Mouse (Mus musculus) liver, embryonic 14.5 days (tissue): ENCODE measurements around the gene Nhsl2. TPM values are rescaled to one million over a fixed set of nuclear protein-coding genes. Genes with fewer than 3 reads are reported as not detected.

Experiments
- ATAC-seq: fragments of 200-750 bp; cut with Nextera tagmentation; 2 replicates; pipeline ENCODE4 v1.8.0; 2017; ENCODE audit warnings: moderate number of reproducible peaks, mild to moderate bottlenecking, moderate library complexity; ENCODE audit not compliant: insufficient read depth
- DNase-seq, 3 experiments: peaks; one replicate each; pipeline ENCODE4 v3.0.0-alpha.2; 2012 to 2013; ENCODE audit warnings: low read depth in 3 of 3, low spot score in 3 of 3
- H3K27ac ChIP-seq: fragments of 300-500 bp; sonication (generic); 2 replicates; pipeline ENCODE4 v1.5.1; 2014; ENCODE audit warnings: moderate library complexity, mild to moderate bottlenecking, control low read depth, inconsistent platforms
- H3K27me3 ChIP-seq: fragments of 300-500 bp; sonication (generic); 2 replicates; pipeline ENCODE4 v1.6.1; 2014; ENCODE audit warnings: mild to moderate bottlenecking, low read length, moderate library complexity; ENCODE audit not compliant: control insufficient read depth, insufficient read depth
- H3K36me3 ChIP-seq: fragments of 300-500 bp; sonication (generic); replicated peaks from 2 replicates; pipeline ENCODE4 v1.6.1; 2014; ENCODE audit warnings: low read depth; ENCODE audit not compliant: control insufficient read depth, insufficient read depth
- H3K4me1 ChIP-seq, 2 experiments: fragments of 200-500 bp in 1 of 2; fragments of 300-500 bp in 1 of 2; sonication (generic) in 1 of 2; replicated peaks; 2 replicates each; pipeline ENCODE4 v1.6.1; 2012 to 2014; ENCODE audit warnings: antibody characterized with exemption in 1 of 2, inconsistent platforms in 1 of 2, low read length in 1 of 2; ENCODE audit not compliant: control insufficient read depth in 2 of 2, insufficient read depth in 2 of 2
- H3K4me2 ChIP-seq: fragments of 300-500 bp; sonication (generic); 2 replicates; pipeline ENCODE4 v1.6.1; 2014; ENCODE audit warnings: low read depth, mild to moderate bottlenecking, control low read depth, moderate library complexity
- H3K4me3 ChIP-seq, 2 experiments: fragments of 200-500 bp in 1 of 2; fragments of 300-500 bp in 1 of 2; sonication (generic) in 1 of 2; 2 replicates each; pipeline ENCODE4 v1.5.1; 2012 to 2014; ENCODE audit warnings: low read depth in 2 of 2, low read length in 2 of 2, mild to moderate bottlenecking in 2 of 2, control low read depth in 1 of 2, inconsistent platforms in 1 of 2, moderate library complexity in 1 of 2; ENCODE audit not compliant: insufficient read depth in 1 of 2
- H3K9ac ChIP-seq: fragments of 300-500 bp; sonication (generic); replicated peaks from 2 replicates; pipeline ENCODE4 v1.6.1; 2014; ENCODE audit warnings: mild to moderate bottlenecking, control low read depth, moderate library complexity
- H3K9me3 ChIP-seq: fragments of 300-500 bp; sonication (generic); 2 replicates; pipeline ENCODE4 v1.6.1; 2016; ENCODE audit warnings: low read length, mixed read lengths; ENCODE audit not compliant: control insufficient read depth
- CTCF ChIP-seq: IDR thresholded peaks from 2 replicates; pipeline ENCODE4 v1.5.1; 2016; ENCODE audit warnings: antibody characterized with exemption, low read depth, control low read depth
- EP300 ChIP-seq: IDR thresholded peaks from 2 replicates; pipeline ENCODE4 v1.6.1; 2016; ENCODE audit warnings: antibody characterized with exemption, low read depth
- WGBS: fragments of 180-500 bp; shearing (Covaris S2); extraction: QIAGEN DNeasy Blood & Tissue Kit; methylation state at CpG from one replicate; pipeline ENCODE4 v1.1.7; 2014; ENCODE audit not compliant: insufficient replicate concordance; 5-methylcytosine and 5-hydroxymethylcytosine counted together
- polyA plus RNA-seq, 2 experiments: library from polyadenylated mRNA; depleted of rRNA in 1 of 2; stranded (reverse) in 1 of 2; unstranded in 1 of 2; fragments of >200 nt; fragmentation: Nextera tagmentation in 1 of 2; extraction: Ambion mirVana in 1 of 2; gene quantifications; 2 replicates each; pipeline versions ENCODE4 v1.2.1 to v1.2.3; 2012 to 2014

The Nhsl2 gene
- polyA plus RNA-seq, 2 experiments = 0.39 to 1.3 TPM

DNA sequence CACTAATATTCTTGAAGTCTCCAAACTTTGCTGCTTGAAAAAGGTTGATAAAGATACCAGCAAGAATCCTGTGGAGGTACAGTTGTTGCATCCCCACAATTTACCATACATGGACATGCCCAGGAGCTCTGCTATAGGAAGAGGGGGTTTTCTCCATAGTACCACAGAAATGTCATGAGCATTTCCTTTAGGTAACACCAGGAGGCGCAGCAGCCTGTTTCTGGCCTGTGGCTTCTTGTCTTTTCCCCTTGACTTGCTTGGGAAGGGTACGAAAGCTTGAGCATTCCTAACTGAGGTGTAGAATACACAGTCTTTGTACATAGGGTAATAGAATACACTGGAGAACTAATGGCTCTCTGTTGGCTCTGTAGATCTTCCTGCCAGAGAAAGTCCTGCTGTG, 132.3 kb downstream of the Nhsl2 start:
- Histone ChIP-seq H3K4me3 (no peak overlapping the region), H3K4me1 (no peaks in the 10 kb centered on the region), H3K4me2 (no peak overlapping the region), H3K9me3 (no peaks in the 10 kb centered on the region), H3K36me3 (no peaks in the 10 kb centered on the region), H3K27ac (no peak overlapping the region), H3K9ac (no peak overlapping the region), H3K27me3 (no peaks in the 10 kb centered on the region)
- WGBS = 23% methylated on average over 2 of the region's 2 CpGs
- TF ChIP-seq EP300 (no peak), CTCF (peak; percentile 47; the same call in 1 of the 2 replicates)
- ATAC-seq = no peak
- no peak for DNase-seq

DNA sequence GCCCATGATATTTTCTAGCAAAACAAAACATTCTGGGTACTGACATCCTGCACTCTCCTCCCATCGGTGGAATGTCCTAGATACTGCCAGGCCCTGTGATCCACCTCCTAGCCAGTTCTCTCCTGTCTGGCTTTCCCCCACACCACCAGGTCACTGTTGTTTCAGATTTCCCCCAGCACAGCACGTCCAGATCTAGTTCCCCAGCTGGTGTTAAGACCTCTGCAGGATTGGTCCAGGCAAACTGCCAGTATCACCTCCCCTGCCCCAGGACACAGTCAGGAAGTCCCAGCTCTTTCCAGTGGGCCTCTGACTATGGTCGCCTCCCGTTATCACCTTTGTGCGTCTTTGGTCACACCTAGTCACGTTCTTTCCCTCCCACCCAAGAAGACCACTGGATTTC, 134.5 kb downstream of the Nhsl2 start:
- Histone ChIP-seq H3K9me3 (no peaks in the 10 kb centered on the region), H3K27me3 (no peaks in the 10 kb centered on the region), H3K4me1 (no peaks in the 10 kb centered on the region), H3K36me3 (no peaks in the 10 kb centered on the region), H3K4me3 (no peak overlapping the region), H3K9ac (no peak overlapping the region), H3K4me2 (no peak overlapping the region), H3K27ac (no peak overlapping the region)
- TF ChIP-seq CTCF (no peak), EP300 (no peak)
- WGBS = 32% methylated on average over 6 of the region's 6 CpGs
- ATAC-seq (no peak), DNase-seq (no peak)

DNA sequence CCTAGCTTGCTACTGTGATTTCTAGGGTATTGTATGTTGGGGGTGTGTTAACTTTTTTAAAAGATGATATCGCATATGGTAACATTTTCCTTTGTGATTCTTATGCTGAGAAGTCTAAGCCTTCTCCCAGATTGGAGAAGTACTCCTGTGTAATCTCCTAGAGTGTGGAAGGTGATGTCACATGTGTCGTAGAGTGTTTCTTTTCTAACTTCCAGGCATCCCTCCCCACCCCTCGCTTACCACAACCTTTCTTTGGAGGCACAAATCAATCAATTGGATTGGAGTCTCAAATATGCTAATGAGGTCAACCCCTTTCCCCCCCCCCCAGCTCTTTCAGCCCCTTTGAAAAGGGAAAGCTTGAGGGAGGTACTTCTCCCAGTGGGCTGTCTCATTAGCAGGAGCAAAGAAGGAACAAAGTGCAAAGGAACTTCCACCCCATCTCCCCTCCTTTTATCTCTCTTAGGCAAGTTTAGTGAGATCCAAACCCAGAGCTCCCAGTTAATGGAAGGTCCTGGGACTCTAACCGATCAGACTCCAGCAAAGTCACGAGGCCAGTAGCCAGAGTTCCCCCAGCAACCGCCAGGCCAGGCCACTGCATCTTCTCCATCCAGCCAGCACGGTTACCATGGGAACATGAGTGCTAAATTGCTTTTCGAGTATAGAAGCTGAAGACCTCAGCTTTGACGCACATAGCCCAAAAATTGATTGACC, 137.6 kb downstream of the Nhsl2 start:
- H3K36me3 ChIP-seq = no peaks in the 10 kb centered on the region
- WGBS = 38% methylated on average over 9 of the region's 9 CpGs
- H3K4me3 ChIP-seq = no peak overlapping the region
- no peak for TF ChIP-seq CTCF
- no peak for TF ChIP-seq EP300
- H3K27ac ChIP-seq = no peak overlapping the region
- no peak overlapping the region for H3K4me2 ChIP-seq
- H3K4me1 ChIP-seq = no peaks in the 10 kb centered on the region
- ATAC-seq (no peak), DNase-seq (no peak)
- H3K27me3 ChIP-seq = no peaks in the 10 kb centered on the region
- no peak overlapping the region for H3K9ac ChIP-seq
- H3K9me3 ChIP-seq = no peaks in the 10 kb centered on the region

DNA sequence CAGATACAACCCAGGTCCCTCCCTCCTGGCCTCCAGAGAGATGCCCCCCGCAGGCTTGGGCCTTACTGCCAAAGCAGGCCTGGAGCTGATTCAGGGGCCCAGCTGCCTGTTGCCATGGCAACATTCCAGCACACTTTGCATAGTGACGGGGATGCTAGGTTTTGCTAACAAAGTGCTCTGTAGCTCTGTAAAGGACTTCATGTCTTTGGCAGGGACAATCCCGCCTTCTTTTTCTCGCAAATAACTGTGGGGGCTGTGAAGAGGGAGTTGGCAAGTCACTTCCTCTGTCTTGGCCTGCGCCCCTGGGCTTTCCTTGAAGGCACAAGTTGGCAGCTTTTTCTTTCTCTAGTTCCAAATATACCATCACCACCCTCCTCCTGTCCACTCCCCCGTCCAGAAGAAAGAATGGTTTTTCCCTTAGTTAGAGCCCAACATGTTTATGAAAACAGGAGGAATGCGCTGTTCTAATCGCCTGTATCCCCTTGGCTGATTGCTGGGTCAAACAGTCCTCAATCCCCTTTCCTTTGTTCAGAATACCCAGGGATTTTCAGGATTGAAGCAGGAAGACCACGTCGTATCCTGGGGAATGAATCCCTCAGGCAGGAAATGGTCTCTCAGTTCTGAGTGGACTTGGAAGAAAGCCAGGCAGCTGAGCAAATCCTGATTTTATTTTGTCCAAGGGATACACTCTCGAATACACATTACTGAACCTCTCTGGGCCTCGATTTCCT, 144.8 kb downstream of the Nhsl2 start:
- H3K36me3 ChIP-seq = no peaks in the 10 kb centered on the region
- 40% methylated on average over 12 of the region's 12 CpGs for WGBS
- H3K4me3 ChIP-seq = no peak overlapping the region
- H3K27ac ChIP-seq = no peak overlapping the region
- no peaks in the 10 kb centered on the region for H3K4me1 ChIP-seq
- DNase-seq (no peak), ATAC-seq (no peak)
- no peak overlapping the region for H3K4me2 ChIP-seq
- no peaks in the 10 kb centered on the region for H3K27me3 ChIP-seq
- no peaks in the 10 kb centered on the region for H3K9me3 ChIP-seq
- TF ChIP-seq CTCF = no peak
- TF ChIP-seq EP300 = no peak
- H3K9ac ChIP-seq = no peak overlapping the region

DNA sequence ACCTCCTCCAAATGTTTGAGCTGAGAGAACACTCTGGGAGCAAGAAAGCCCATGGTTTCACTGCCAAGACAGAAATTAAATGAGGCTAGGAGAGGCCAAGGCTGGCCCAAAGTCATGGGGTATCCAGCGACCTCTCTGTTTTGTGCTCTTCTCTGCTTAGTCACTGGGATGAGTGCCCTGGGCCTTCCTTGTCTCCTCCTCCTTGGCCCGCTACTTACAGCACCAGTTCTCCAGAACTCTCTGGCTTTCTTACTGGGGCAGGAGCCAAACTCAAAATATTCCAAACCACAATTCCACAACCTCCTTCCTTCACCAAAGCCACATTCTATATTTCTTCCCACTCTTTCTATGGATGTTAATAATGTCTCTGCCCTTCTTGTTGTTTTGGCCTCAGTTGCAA, 147.5 kb downstream of the Nhsl2 start:
- Histone ChIP-seq H3K27me3 (no peaks in the 10 kb centered on the region; the same call in 1 of the 2 replicates), H3K4me3 (no peak overlapping the region), H3K36me3 (no peaks in the 10 kb centered on the region), H3K27ac (no peak overlapping the region), H3K9me3 (no peaks in the 10 kb centered on the region), H3K4me2 (no peak overlapping the region), H3K9ac (no peak overlapping the region), H3K4me1 (no peaks in the 10 kb centered on the region)
- TF ChIP-seq EP300 = no peak
- TF ChIP-seq CTCF = no peak
- 59% methylated on average over 2 of the region's 2 CpGs for WGBS
- no peak for DNase-seq
- ATAC-seq = no peak
